Mouse (Mus musculus): Measurements from ENCODE around the gene Borcs7. TPM values are rescaled to one million over a fixed set of nuclear protein-coding genes. Genes with fewer than 3 reads are reported as not detected.

Gene Borcs7
- polyA plus RNA-seq, 1 experiment from 2014 or later: 15.3 TPM

DNA sequence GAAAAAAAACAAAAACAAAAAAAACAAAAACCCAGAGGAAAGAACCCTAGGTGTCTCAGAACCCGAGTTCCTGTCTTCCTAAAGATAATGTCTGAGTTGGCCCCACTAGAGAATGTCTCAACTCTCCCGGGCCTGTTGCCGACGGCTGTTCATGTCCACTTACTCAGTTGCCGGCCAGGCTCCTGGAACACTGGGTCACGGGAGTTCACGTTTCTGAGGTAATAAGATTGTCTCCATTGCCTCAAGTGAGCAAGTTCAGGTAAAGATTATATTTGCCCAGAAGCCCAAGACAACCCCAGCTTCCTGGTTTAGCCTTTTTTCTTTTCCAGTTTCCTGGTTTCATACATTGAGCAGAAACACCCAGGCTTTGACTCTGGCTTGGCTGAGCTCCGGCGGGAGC is 30.9 kb upstream of the Borcs7 start:
- Histone ChIP-seq H3K4me2 (ENCODE audit: low read depth, low read length) (no peak overlapping the region), H3K9me3 (replicated peaks; ENCODE audit: control insufficient read depth, low read length) (no peaks in the 10 kb centered on the region), H3K27me3 (ENCODE audit: control insufficient read depth, insufficient read depth, low read length) (no peaks in the 10 kb centered on the region), H3K27ac (ENCODE audit: low read length) (0 out of 2 replicates have a peak overlapping the region, but pooled peaks have one; percentile 25), H3K4me1 (ENCODE audit: control insufficient read depth, insufficient read depth, low read length) (no peaks in the 10 kb centered on the region), H3K9ac (ENCODE audit: low read length) (no peak overlapping the region), H3K36me3 (ENCODE audit: control insufficient read depth, insufficient read depth, low read length) (peaks cover 23% of the 10 kb centered on the region), H3K4me3 (replicated peaks; ENCODE audit: low read length) (no peak overlapping the region)
- WGBS: 70% methylated on average over 9 of the region's 9 CpGs
- ATAC-seq (ENCODE audit: insufficient read depth, low FRiP score): no peak

DNA sequence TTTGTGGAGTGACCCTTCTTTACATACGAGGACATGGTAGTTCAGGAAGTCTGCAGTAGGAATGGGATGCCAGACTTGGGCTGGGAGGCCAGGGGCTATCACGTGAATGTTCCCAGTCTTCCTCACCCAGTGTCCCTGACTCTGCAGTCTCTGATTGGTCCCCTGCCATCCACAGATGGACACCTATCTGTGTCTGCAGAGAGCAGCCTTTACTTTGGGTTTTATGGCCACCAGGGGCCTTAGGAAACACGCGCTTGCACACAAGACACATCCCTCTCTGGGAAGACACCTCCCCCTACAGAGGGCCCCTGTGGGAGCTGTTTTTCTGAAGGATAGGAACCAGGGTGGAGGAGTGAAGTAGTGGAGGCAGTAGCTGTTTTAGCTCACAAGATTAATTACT is 28.2 kb upstream of the Borcs7 start:
- Histone ChIP-seq H3K27me3 (ENCODE audit: control insufficient read depth, insufficient read depth, low read length) (no peaks in the 10 kb centered on the region), H3K36me3 (ENCODE audit: control insufficient read depth, insufficient read depth, low read length) (peaks cover 3% of the 10 kb centered on the region), H3K9me3 (replicated peaks; ENCODE audit: control insufficient read depth, low read length) (no peaks in the 10 kb centered on the region), H3K4me3 (replicated peaks; ENCODE audit: low read length) (no peak overlapping the region), H3K27ac (ENCODE audit: low read length) (no peak overlapping the region), H3K4me2 (ENCODE audit: low read depth, low read length) (no peak overlapping the region), H3K4me1 (ENCODE audit: control insufficient read depth, insufficient read depth, low read length) (no peaks in the 10 kb centered on the region), H3K9ac (ENCODE audit: low read length) (no peak overlapping the region)
- 53% methylated on average over 4 of the region's 4 CpGs for WGBS
- ATAC-seq (ENCODE audit: insufficient read depth, low FRiP score): no peak

DNA sequence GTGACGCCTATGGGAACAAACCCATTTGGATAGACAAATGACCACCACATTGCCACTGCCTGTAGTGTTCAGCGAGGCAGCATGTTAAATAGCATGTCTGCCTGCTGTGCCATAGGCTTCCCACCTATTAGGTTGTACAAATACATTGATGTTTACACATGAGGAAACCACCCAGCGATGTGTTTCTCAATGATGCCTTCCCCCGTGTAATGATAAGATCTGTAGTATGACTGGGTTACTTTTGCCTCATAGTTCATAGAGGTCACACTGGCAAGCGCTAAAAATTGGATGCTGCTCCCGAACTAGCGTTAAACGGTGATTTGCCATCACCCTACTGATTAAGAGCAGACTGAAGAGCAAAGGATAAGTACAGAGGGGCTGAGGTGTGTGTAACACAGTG is 27.5 kb upstream of the Borcs7 start:
- no peak overlapping the region for H3K4me3 ChIP-seq (replicated peaks; ENCODE audit: low read length)
- no peak for ATAC-seq (ENCODE audit: insufficient read depth, low FRiP score)
- no peak overlapping the region for H3K27ac ChIP-seq (ENCODE audit: low read length)
- no peak overlapping the region for H3K9ac ChIP-seq (ENCODE audit: low read length)
- no peaks in the 10 kb centered on the region for H3K9me3 ChIP-seq (replicated peaks; ENCODE audit: control insufficient read depth, low read length)
- 63% methylated on average over 8 of the region's 8 CpGs for WGBS
- no peak overlapping the region for H3K4me2 ChIP-seq (ENCODE audit: low read depth, low read length)
- no peaks in the 10 kb centered on the region for H3K36me3 ChIP-seq (ENCODE audit: control insufficient read depth, insufficient read depth, low read length)
- no peaks in the 10 kb centered on the region for H3K4me1 ChIP-seq (ENCODE audit: control insufficient read depth, insufficient read depth, low read length)
- H3K27me3 ChIP-seq (ENCODE audit: control insufficient read depth, insufficient read depth, low read length): no peaks in the 10 kb centered on the region

DNA sequence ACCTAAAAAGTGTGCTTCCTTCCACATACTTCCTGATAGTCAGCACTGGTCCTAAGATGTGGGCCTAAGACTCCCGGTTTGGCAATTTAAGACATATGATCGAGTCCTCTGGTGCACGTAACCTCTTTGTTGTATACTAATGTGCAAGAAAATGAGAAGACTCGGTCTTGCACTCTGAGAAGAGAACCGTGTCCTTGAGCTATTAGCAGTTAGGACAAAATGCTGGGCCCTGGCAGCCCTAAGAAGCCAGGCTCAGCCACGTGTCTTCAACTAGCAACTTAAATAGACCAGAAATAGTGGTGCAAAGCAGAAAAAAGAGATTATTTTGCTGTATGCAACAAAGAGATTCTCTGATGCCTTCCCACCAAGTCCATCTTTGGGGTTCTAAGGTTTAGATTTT is 26.9 kb upstream of the Borcs7 start:
- H3K9me3 ChIP-seq (replicated peaks; ENCODE audit: control insufficient read depth, low read length): no peaks in the 10 kb centered on the region
- 78% methylated on average over 6 of the region's 6 CpGs for WGBS
- no peak overlapping the region for H3K27ac ChIP-seq (ENCODE audit: low read length)
- ATAC-seq (ENCODE audit: insufficient read depth, low FRiP score): no peak
- H3K4me3 ChIP-seq (replicated peaks; ENCODE audit: low read length): no peak overlapping the region
- no peak overlapping the region for H3K4me2 ChIP-seq (ENCODE audit: low read depth, low read length)
- no peaks in the 10 kb centered on the region for H3K27me3 ChIP-seq (ENCODE audit: control insufficient read depth, insufficient read depth, low read length)
- no peaks in the 10 kb centered on the region for H3K4me1 ChIP-seq (ENCODE audit: control insufficient read depth, insufficient read depth, low read length)
- no peaks in the 10 kb centered on the region for H3K36me3 ChIP-seq (ENCODE audit: control insufficient read depth, insufficient read depth, low read length)
- H3K9ac ChIP-seq (ENCODE audit: low read length): no peak overlapping the region

DNA sequence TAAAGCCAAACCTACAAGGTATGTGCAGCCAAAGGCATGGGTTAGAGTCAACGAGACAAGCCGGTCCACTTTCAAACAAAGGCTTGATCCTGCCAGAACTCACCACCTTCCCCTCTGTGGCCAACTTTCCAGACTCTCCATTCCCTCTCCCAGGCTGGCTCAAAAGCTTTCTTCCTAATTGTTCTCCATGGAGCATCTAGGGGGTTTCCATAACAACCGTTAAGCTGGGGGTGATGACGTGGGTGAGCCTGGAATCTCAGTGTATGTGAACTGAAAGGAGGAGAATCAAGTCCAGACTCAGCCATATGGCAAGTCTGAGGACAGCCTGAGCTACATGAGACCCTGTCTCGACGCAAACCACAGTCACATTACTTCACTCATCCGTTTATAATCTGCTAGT is 24.2 kb upstream of the Borcs7 start:
- ATAC-seq (ENCODE audit: insufficient read depth, low FRiP score): no peak
- WGBS: 66% methylated on average over 7 of the region's 7 CpGs
- H3K36me3 ChIP-seq (ENCODE audit: control insufficient read depth, insufficient read depth, low read length): no peaks in the 10 kb centered on the region
- no peak overlapping the region for H3K4me2 ChIP-seq (ENCODE audit: low read depth, low read length)
- H3K9me3 ChIP-seq (replicated peaks; ENCODE audit: control insufficient read depth, low read length): no peaks in the 10 kb centered on the region
- no peaks in the 10 kb centered on the region for H3K27me3 ChIP-seq (ENCODE audit: control insufficient read depth, insufficient read depth, low read length)
- no peak overlapping the region for H3K27ac ChIP-seq (ENCODE audit: low read length)
- H3K4me3 ChIP-seq (replicated peaks; ENCODE audit: low read length): no peak overlapping the region
- H3K9ac ChIP-seq (ENCODE audit: low read length): no peak overlapping the region
- no peaks in the 10 kb centered on the region for H3K4me1 ChIP-seq (ENCODE audit: control insufficient read depth, insufficient read depth, low read length)

DNA sequence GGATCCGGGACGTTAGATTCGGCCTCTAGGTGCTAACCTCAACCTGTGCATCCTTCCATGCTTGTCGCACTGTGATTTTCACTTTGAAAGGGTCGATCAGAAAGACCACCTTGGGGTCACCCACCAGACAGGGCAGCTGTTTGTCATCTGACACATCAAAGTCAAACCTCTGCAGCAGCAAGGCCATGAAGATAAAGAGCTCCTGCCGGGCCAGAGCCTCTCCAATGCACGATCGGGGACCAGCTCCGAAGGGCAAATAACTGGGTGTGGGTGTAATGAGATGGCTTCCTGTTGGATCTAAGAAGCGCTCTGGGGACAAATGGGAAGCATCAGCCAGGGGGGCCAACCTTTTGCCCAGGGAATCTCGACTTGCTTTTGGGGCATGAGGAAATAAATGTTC is 22.4 kb upstream of the Borcs7 start:
- no peak for ATAC-seq (ENCODE audit: insufficient read depth, low FRiP score)
- Histone ChIP-seq H3K36me3 (ENCODE audit: control insufficient read depth, insufficient read depth, low read length) (no peaks in the 10 kb centered on the region), H3K4me2 (ENCODE audit: low read depth, low read length) (no peak overlapping the region), H3K9me3 (replicated peaks; ENCODE audit: control insufficient read depth, low read length) (no peaks in the 10 kb centered on the region), H3K27ac (ENCODE audit: low read length) (no peak overlapping the region), H3K4me3 (replicated peaks; ENCODE audit: low read length) (no peak overlapping the region), H3K4me1 (ENCODE audit: control insufficient read depth, insufficient read depth, low read length) (no peaks in the 10 kb centered on the region), H3K27me3 (ENCODE audit: control insufficient read depth, insufficient read depth, low read length) (no peaks in the 10 kb centered on the region), H3K9ac (ENCODE audit: low read length) (no peak overlapping the region)
- 47% methylated on average over 11 of the region's 11 CpGs for WGBS

DNA sequence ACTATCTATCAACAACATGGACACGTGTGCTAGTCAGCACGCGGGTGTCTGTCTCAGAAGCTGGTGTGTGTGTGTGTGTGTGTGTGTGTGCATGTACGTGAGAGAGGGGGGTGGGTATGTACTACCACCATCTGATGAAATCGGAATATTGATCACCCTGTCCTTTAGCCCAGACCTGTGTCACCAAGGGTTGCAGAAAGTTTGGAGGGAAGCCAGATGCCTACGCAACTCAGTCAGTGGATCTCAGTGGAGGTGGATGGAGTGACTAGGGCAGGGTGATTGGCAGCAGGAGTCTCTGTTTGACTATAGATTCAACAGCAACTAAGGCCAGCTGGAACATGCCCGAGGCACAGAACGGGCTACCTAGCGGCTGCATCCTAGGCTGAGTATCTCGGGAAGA is 21.4 kb upstream of the Borcs7 start:
- Histone ChIP-seq H3K36me3 (ENCODE audit: control insufficient read depth, insufficient read depth, low read length) (no peaks in the 10 kb centered on the region), H3K4me2 (ENCODE audit: low read depth, low read length) (no peak overlapping the region), H3K9ac (ENCODE audit: low read length) (no peak overlapping the region), H3K4me1 (ENCODE audit: control insufficient read depth, insufficient read depth, low read length) (no peaks in the 10 kb centered on the region), H3K4me3 (replicated peaks; ENCODE audit: low read length) (no peak overlapping the region), H3K27ac (ENCODE audit: low read length) (no peak overlapping the region), H3K27me3 (ENCODE audit: control insufficient read depth, insufficient read depth, low read length) (no peaks in the 10 kb centered on the region), H3K9me3 (replicated peaks; ENCODE audit: control insufficient read depth, low read length) (no peaks in the 10 kb centered on the region)
- WGBS: 74% methylated on average over 10 of the region's 10 CpGs
- ATAC-seq (ENCODE audit: insufficient read depth, low FRiP score): no peak

DNA sequence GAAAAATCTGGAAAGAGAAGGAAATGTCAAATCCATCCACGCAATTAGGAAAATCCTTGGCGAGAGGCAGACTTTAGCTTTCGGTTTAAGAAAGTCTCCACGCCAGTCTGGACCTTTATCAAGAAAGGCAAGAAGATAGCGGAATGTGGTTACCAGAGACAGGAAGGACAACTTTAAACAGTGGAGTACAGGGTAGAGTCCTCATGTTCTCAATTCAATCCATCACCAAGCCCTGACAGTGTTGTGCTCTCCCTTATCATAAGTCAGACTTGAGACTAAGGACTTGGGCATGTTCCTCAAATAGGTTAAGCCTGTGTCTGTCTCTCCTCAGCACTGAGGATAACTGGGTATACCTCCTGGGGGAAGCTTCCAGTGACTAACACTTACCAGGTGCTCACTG is 19.9 kb upstream of the Borcs7 start:
- no peaks in the 10 kb centered on the region for H3K4me1 ChIP-seq (ENCODE audit: control insufficient read depth, insufficient read depth, low read length)
- H3K4me3 ChIP-seq (replicated peaks; ENCODE audit: low read length): no peak overlapping the region
- no peak overlapping the region for H3K9ac ChIP-seq (ENCODE audit: low read length)
- no peak overlapping the region for H3K27ac ChIP-seq (ENCODE audit: low read length)
- WGBS: 69% methylated on average over 5 of the region's 5 CpGs
- H3K4me2 ChIP-seq (ENCODE audit: low read depth, low read length): no peak overlapping the region
- no peaks in the 10 kb centered on the region for H3K9me3 ChIP-seq (replicated peaks; ENCODE audit: control insufficient read depth, low read length)
- no peak for ATAC-seq (ENCODE audit: insufficient read depth, low FRiP score)
- no peaks in the 10 kb centered on the region for H3K27me3 ChIP-seq (ENCODE audit: control insufficient read depth, insufficient read depth, low read length)
- no peaks in the 10 kb centered on the region for H3K36me3 ChIP-seq (ENCODE audit: control insufficient read depth, insufficient read depth, low read length)

DNA sequence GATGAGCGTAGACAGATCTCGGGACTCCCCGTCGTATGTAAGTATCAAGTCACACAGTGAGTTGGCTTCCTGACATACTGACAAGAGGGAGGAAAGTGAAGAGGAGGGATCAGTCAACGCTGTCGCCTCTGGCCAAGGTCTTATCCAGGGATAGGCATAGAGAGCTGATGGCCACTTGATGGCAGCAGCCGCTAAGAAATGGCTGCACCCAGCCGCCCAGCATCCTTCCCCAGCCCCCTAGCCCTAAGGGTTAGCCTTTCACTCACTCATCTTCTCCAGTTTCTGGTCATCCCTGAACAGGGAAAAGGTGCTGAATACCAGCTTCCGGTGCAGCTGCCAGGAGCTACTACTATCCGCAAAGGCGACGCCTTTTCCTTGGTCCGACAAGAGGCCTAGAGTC is 19.0 kb upstream of the Borcs7 start:
- Histone ChIP-seq H3K36me3 (ENCODE audit: control insufficient read depth, insufficient read depth, low read length) (no peaks in the 10 kb centered on the region), H3K9me3 (replicated peaks; ENCODE audit: control insufficient read depth, low read length) (no peaks in the 10 kb centered on the region), H3K27me3 (ENCODE audit: control insufficient read depth, insufficient read depth, low read length) (no peaks in the 10 kb centered on the region), H3K9ac (ENCODE audit: low read length) (no peak overlapping the region), H3K4me2 (ENCODE audit: low read depth, low read length) (no peak overlapping the region), H3K4me1 (ENCODE audit: control insufficient read depth, insufficient read depth, low read length) (no peaks in the 10 kb centered on the region), H3K27ac (ENCODE audit: low read length) (no peak overlapping the region), H3K4me3 (replicated peaks; ENCODE audit: low read length) (no peak overlapping the region)
- peak; percentile 73; the same call in 1 of the 2 replicates for ATAC-seq (ENCODE audit: insufficient read depth, low FRiP score)
- WGBS: 22% methylated on average over 13 of the region's 13 CpGs
